Mouse (Mus musculus): Measurements from ENCODE around the gene Elobl.

Elobl gene

GRCm38 (mm10) chr11:88938770-88939169, 28.0 kb downstream of the Elobl start:
- in situ Hi-C loops (cut with MseI, MboI): no loop called here

- in situ Hi-C loops (cut with MseI, MboI): no loop called here
These were observed 28.8 kb downstream of the Elobl start for GRCm38 (mm10) chr11:88937886-88938285.

GRCm38 (mm10) chr11:88934089-88935000, 32.4 kb downstream of the Elobl start:
- in situ Hi-C loops (cut with MseI, MboI): no loop called here

GRCm38 (mm10) chr11:88933030-88933429, 33.7 kb downstream of the Elobl start:
- in situ Hi-C loops (cut with MseI, MboI): no loop called here

GRCm38 (mm10) chr11:88931692-88932530, 34.8 kb downstream of the Elobl start:
- in situ Hi-C loops (cut with MseI, MboI): no loop called here

- in situ Hi-C loops (cut with MseI, MboI): no loop called here
These were observed 40.2 kb downstream of the Elobl start for GRCm38 (mm10) chr11:88926566-88926965.

Data from mouse trophoblast stem cell (cell line).